Mouse (Mus musculus) forebrain, embryonic 13.5 days (tissue): Measurements from ENCODE around the gene Vmn2r88. TPM values are rescaled to one million over a fixed set of nuclear protein-coding genes. Genes with fewer than 3 reads are reported as not detected.

Experiments used
- polyA plus RNA-seq: library from polyadenylated mRNA; unstranded; fragments of >200 nt; fragmentation: Nextera tagmentation; extraction: Ambion mirVana; gene quantifications from 2 replicates; pipeline ENCODE4 v1.2.1, GENCODE M21; 2015

Vmn2r88 gene
- polyA plus RNA-seq, 1 experiment from 2014 or later = not detected

Other genes starting within 250 kb of the Vmn2r88 start
- gene Rnase2b, start 248.6 kb upstream of the Vmn2r88 start, polyA plus RNA-seq = not detected in 2 replicates
- gene Ang2, start 211.7 kb upstream of the Vmn2r88 start, polyA plus RNA-seq = not detected in 2 replicates
- gene Ear14, start 207.4 kb upstream of the Vmn2r88 start, polyA plus RNA-seq = not detected in 2 replicates
- not detected in 2 replicates for gene Rnase2a, start 154.7 kb upstream of the Vmn2r88 start, polyA plus RNA-seq
- gene Gm7247, start 49.1 kb upstream of the Vmn2r88 start, polyA plus RNA-seq = not detected in 2 replicates
- not detected in 2 replicates for gene Vmn2r89, start 41.0 kb downstream of the Vmn2r88 start, polyA plus RNA-seq
- gene Gm5622, start 142.0 kb downstream of the Vmn2r88 start, polyA plus RNA-seq = not detected in 2 replicates
- gene Gm17175, start 163.2 kb downstream of the Vmn2r88 start, polyA plus RNA-seq = not detected in 2 replicates
- gene Gm17174, start 181.3 kb downstream of the Vmn2r88 start, polyA plus RNA-seq = not detected in 2 replicates
- not detected in 2 replicates for gene Gm17078, start 200.5 kb downstream of the Vmn2r88 start, polyA plus RNA-seq
- gene Gm4181, start 224.8 kb downstream of the Vmn2r88 start, polyA plus RNA-seq = not detected in 2 replicates